Mouse (Mus musculus): ENCODE results near the gene Gm49321.

The Gm49321 gene

GRCm38 (mm10) chr12:73937353-73937752 lies at the start of gene Gm49321:
Gm49321 (plus strand) TSS chr12:73937653.
- DNase-seq: no peak

GRCm38 (mm10) chr12:73888003-73888783 lies 49.3 kb upstream of the Gm49321 start:
- DNase-seq: no peak

GRCm38 (mm10) chr12:73889571-73889970 lies 47.9 kb upstream of the Gm49321 start:
- DNase-seq: no peak

- no peak for DNase-seq
These were observed 47.4 kb upstream of the Gm49321 start for GRCm38 (mm10) chr12:73890086-73890485.

GRCm38 (mm10) chr12:73892616-73893015 lies 44.8 kb upstream of the Gm49321 start:
- no peak for DNase-seq

- no peak for DNase-seq
These were observed 42.6 kb upstream of the Gm49321 start for GRCm38 (mm10) chr12:73894838-73895237.

GRCm38 (mm10) chr12:73895674-73896073 lies 41.8 kb upstream of the Gm49321 start:
- no peak for DNase-seq

GRCm38 (mm10) chr12:73896471-73896870 lies 41.0 kb upstream of the Gm49321 start:
- DNase-seq: no peak

- no peak for DNase-seq
These were observed 39.2 kb upstream of the Gm49321 start for GRCm38 (mm10) chr12:73898281-73898680.

- DNase-seq: no peak
These were observed 33.1 kb upstream of the Gm49321 start for GRCm38 (mm10) chr12:73904133-73904934.

GRCm38 (mm10) chr12:73905041-73905440 lies 32.4 kb upstream of the Gm49321 start:
- no peak for DNase-seq

GRCm38 (mm10) chr12:73905555-73905954 lies 31.9 kb upstream of the Gm49321 start:
- DNase-seq: no peak

- no peak for DNase-seq
These were observed 30.3 kb upstream of the Gm49321 start for GRCm38 (mm10) chr12:73907079-73907672.

GRCm38 (mm10) chr12:73907673-73908150 lies 29.7 kb upstream of the Gm49321 start:
- DNase-seq: peak; percentile 96 to 99

GRCm38 (mm10) chr12:73908274-73909012 lies 29.0 kb upstream of the Gm49321 start:
- peak; percentile 77 to 85 for DNase-seq

GRCm38 (mm10) chr12:73909013-73909575 lies 28.4 kb upstream of the Gm49321 start:
- DNase-seq: peak in 1 of 2 experiments; percentile 18

- no peak for DNase-seq
These were observed 19.0 kb upstream of the Gm49321 start for GRCm38 (mm10) chr12:73918479-73918878.

GRCm38 (mm10) chr12:73930266-73930665 lies 7.2 kb upstream of the Gm49321 start:
- no peak for DNase-seq

- DNase-seq: peak; percentile 43 to 56
These were observed 6.2 kb upstream of the Gm49321 start for GRCm38 (mm10) chr12:73931274-73931673.

GRCm38 (mm10) chr12:73934528-73934927 lies 2.9 kb upstream of the Gm49321 start:
- no peak for DNase-seq

GRCm38 (mm10) chr12:73939542-73939941 lies 2.1 kb downstream of the Gm49321 start:
- no peak for DNase-seq

- no peak for DNase-seq
These were observed 11.0 kb downstream of the Gm49321 start for GRCm38 (mm10) chr12:73948415-73948814.
